Mouse (Mus musculus): ENCODE data around the gene Sh3pxd2b.

- TF ChIP-seq EP300 (IDR thresholded peaks at IDR 0.05; ENCODE audit: low read depth) (no peak), CTCF (IDR thresholded peaks at IDR 0.05; ENCODE audit: low read depth) (no peak)
These were observed 28.5 kb downstream of the Sh3pxd2b start for GRCm38 (mm10) chr11:32376086-32376485.
